Mouse (Mus musculus): ENCODE measurements around the gene Synpr.

Synpr gene

DNA sequence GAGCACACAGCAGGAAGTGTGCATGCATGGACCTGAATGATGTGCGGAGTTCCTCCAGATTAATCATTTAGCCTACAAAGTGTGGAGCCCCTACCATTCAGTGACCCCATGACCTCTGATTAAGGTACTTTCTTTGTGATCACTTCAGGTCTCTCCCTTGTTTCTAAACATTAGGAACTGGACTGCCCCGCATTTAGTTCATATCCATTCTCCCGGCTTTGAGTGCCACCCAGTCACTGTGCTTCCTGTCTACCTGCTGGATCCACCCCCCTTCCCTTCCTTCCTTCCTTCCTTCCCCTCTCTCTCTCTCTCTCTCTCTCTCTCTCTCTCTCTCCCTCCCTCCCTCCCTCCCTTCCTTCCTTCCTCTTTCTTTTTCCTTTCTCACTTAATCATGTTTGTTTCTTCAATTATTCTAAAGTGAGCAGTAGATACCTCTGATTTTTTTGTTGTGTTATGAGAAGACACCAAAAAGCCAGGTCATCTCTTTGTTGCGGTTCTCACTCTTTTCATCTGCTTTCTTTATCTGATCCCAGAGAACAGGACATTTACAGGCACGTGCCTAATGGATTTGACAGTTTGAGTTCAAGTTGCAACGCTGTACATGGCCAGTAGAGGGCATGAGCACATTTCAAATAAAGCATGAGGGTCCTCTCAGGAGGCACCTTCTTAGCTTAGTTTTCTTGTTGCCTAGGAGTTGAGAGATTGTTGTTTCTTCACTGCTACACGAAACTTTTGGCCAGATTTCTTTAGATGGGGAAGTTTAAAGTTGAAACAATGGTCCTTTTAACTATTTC, 71.2 kb downstream of the Synpr start:
- DNase-seq (ENCODE audit: low spot score) = no peak

DNA sequence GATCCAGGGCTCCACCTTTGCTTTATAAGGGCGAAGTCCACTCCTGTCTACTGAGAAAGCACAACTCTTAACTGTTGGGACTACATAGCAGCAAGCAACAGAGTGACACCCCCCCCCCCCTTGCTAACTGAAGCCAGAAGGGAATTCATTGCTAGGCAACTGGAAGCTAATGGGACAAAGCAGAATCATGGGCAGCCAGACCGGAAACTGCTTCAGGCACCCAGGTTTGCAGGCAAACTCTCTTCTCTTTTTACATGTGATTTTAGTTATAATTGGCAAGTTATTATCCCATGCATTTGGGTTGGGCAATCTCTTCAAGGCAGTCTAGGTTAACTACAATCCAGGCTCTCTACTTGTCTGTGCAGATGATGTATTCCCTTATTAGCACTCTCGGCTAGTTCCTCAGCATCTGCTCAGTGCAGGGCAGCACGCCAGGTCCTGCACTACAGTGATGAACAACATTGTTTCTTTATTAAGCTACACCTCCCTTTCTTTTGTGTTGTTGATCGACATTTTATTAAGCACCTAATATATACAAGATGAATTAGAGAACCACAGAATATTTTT, 72.6 kb downstream of the Synpr start:
- DNase-seq (ENCODE audit: low spot score) = no peak

DNA sequence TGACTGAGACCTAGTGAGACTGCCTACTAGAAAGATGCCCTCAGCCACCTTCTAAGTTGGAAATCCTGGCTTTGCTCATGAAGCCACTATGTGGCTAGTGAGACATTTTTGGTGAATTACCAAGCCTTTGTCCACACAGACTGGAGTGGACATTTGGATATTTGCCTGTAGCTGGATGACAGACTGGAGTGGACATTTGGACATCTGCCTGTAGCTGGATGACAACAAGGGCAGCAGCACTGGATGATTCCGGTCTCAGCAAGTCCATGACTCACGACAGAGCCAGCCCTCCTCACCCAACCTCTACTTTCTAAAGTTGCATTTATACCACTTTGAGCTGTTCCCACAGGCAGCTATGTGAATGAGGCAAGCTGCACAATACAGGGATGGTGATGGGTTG, 73.5 kb downstream of the Synpr start:
- no peak for DNase-seq (ENCODE audit: low spot score)

DNA sequence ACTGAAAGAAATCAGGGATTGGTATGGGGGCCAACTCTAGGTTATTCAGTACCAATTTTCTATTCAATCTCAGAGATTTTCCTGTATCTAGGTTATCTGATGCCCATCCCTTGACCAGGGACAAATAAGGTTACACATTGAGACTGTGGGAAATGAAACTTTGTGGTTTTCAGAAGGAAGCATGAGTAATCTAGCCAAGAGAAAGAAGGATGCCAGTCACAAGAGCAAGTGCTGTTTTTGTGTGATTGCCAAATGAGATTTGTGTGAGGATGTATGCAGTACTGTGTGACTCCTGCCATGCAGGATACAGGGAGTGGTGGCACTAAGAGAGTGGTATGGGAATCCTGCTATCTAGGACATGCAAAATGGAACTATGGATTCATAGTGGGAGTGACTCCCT, 76.6 kb downstream of the Synpr start:
- DNase-seq (ENCODE audit: low spot score) = no peak

DNA sequence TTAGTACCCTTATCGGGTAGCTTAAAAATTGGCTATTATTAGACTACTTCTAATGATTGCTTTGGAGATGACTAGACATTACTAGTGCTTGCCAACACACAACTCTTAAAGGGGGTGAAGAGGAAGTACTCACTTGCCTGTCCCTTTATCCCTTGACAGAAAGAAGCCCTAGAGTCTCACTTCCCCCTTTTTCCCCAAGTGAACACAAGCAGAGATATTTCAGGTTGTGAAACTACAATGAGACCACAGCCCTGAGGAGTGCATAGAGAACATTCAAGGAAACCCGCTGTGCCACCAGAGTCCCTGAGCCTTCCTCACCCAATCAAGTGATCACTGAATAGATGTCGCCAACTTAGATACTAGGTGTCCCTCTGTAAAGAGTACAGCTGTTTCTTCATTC, 77.1 kb downstream of the Synpr start:
- DNase-seq (ENCODE audit: low spot score) = no peak

DNA sequence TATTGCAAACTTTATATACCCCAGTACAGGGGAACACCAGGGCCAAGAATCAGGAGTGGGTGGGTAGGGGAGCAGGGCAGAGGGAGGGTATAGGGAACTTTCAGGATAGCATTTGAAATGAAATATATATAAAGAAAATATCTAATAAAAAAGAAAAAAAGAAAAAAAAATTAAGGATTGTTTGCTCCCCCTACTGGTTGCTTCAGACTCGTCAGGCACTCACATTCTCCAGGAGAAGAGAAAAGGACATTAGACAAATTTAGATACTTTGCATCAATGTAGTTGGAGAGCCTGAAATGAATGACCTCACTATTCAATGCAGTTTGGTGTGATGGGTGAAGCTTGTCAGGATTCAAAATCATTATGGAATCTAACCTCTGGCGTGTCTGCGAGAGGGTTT, 83.7 kb downstream of the Synpr start:
- no peak for DNase-seq (ENCODE audit: low spot score)

DNA sequence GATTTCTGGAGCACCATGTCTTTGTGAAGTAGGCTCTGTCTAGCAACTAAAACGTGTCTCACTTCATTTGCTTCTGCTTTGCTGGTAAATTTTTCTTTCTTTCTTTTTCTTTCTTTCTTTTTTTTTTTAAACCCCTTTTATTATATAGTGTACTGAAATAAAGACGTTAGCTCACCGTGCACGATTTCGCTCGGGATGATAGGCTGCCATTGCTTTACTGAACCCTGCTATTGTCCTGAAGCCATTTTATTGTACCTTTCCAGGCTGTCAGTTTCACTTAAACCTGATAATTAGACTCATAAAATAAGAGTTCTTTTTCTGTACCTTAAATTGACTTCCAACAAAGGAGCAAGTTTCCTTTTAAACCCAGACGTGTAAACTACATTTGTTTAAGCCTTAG, 104.5 kb downstream of the Synpr start:
- DNase-seq (ENCODE audit: low spot score) = no peak

DNA sequence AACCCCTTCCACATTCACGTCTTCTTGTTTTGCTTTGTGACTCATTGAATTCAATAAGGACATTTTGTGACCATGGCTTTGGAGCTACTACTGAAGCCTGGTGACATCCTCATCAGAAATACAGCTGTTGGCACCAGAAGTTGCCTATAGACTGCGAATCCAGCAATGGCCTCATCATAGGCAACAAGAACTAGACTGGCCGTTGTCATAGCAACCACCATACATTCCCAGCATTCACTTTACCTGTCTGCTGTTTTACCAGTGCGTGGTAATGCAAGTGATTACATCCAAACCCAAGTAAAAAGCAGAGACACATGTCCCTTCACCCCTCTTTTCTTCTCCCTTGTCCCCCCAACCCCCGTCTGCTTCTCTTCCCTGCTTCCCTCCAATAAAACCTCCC, 105.4 kb downstream of the Synpr start:
- DNase-seq (ENCODE audit: low spot score) = no peak

DNA sequence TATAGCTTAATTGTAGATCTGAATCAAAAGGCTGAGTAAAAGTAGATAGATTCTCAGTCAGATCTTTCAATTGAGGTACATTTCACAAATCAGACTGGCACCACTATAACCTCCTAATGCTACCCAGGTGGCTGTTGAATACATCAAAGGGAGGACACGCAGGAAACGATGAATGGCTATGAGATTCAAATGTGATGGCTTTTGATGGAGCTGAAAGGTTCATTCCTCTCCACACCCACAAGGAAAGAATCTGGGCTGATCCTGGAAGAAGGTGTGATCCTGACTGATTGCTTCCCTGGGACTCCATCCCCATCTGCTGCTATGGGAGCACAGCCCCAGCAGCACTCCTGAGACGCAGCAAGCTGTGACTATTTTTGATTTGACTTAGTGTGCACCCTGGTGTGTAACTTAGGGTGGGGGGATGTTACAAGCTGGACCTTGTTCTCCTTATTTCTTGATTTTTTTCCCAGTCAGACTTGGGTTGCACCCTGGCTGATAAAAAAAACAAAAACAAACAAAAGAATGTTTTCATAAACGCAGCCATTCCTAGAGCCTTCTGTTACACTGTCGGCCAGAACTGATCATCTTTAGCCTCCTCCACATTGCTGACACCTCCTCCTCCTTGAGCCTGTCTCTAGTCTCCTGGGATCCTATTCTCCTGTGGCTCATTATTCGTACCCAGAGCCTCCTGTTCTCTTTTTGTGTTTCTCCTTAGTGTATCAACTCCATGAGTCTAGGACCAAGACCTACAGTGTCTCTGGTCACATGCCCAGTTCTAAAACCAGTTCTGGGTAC, 114.8 kb downstream of the Synpr start:
- DNase-seq (ENCODE audit: low spot score) = no peak

DNA sequence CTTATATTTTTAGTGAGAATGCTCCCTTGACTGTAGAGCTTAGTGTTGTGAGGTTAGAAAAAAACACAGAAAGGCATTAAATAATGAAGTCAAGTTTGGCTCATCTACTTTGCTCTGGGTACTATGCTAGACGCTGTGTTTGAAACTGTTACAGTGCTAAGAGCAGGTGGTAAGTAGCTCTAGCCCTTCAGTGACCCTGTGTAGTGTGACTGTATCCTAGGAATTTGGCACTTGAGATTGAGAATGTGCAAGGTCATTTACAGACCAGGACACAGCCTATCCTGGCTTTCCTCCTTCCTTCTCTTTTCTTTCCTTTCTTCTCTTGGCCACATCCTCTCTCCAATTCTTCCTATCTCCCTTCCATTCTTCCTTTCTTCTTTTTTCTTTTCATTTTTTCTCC, 127.1 kb downstream of the Synpr start:
- DNase-seq (ENCODE audit: low spot score) = no peak

DNA sequence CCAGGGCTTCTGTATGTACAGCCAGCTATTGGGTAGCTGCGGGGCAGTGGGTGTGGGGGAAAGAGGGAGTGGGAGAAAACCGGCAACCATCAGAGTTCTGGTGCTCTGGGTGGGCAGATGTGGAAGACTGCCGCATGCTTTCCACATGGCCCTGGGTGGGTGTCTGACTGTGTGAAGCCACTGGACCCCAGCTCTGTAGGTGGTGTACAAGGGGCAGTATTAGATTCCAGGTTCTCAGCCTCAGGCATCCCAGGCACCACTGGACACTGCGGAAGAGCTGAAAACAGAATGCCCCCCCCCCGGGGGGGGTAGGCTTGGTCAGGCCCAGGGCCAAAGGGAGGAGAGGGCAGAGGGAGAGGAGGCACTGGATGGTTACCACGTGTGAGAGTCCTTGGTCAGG, 156.1 kb downstream of the Synpr start:
- no peak for DNase-seq (ENCODE audit: low spot score)

DNA sequence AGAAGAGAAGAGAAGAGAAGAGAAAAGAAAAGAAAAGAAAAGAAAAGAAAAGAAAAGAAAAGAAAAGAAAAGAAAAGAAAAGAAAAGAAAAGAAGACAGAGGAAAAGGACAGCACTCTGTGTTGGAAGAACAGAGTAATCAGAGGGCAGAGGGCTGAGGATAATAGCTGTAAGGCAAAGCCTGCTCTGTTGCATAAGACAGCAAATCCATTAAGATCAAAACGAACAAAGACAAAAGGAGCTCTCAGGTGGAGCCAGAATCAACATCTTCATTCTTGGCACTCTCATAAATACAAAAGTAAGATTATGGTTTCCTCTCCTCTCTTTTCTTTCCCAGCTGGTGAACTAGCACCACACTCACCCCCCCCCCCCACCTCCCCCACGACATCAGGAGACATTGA, 160.3 kb downstream of the Synpr start:
- no peak for DNase-seq (ENCODE audit: low spot score)

DNA sequence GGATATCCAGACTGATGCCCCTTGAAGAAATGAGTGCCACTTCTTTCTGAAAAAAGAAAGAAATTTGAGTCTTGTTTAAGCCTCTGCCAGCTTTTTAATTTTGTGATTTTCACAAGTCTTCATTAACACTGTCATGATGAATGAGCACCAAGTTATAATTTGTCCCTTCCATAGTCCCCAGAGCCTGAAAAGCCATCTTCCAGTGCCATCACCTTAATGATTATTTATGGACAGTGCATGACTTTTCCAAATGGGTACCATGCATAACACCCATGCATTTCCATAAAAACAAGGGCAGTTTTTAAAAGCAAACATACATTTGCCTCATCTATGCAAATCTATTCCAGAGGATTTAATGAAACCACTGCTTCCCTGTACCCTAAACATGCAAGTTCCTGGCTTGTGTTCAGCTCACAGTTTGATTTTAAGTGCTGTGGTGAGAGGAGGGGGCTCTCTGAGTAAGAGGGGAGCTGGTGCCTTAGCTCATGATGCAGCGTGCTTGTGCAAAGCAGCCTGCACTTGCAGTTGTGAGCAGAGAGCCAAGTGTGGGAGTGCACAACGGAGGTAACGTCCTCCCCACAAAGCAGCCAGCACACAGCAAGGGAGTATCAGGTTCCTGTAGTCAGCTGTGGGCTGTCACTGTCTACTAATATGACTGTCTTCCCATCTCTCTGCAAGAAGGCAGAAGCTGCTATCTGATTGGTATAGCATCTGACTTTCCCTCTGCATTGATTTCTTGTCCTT, 169.1 kb downstream of the Synpr start:
- no peak for DNase-seq (ENCODE audit: low spot score)

DNA sequence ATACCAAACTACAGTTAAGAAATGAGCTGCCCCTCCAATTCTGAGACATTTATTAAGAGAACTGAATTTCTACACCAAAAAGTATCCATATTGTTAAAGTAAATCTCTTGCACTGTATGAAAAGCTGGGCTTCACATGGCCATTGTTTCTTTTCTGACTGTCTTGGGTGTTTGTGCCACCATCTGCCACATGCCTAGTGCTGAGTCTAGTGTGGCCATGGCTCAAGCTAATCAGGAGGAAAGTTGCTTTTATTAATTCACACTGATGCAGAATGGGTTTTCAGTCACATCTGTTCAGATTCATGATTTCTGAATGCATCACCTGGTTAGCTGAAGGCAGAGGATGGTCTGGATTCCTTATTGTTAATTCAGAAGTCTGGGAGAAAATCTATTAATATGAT, 170.4 kb downstream of the Synpr start:
- no peak for DNase-seq (ENCODE audit: low spot score)

DNA sequence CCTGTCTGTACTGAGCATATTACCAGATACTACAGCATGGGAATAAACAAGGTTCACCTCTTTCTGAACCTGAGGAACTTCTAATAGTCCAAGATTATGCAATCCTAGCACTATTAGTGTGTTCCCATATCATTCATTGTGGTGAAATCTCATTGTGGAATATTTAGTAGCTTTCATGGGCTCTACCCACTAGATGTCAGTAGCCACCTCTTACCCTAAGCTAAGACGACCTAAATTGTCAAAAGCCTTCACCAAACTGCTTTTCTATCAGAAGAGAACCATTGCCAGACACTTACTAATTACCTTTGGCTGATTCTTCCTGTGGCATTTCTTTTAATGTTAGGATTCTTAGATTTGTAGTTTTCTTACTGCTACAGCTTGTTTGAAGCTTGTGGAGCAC, 174.8 kb downstream of the Synpr start:
- DNase-seq (ENCODE audit: low spot score) = no peak

DNA sequence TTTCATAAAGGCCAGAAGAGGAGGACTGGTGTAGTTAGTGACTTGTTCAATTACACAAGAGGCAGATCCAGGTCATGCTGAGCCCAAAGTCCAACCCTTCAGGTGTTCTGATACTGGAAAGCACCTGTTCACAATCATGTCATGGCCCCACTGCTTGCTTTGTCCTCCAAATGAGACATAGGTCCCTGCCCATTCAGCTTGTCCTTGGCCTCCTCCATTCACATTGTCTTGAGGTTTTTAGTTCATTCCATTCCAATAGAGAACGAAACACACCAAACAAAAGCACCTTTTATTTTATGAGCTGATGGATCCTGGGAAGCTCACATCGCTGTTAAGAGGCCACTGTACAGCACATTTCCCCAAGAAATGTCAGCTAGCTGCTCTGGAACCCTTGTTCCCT, 184.6 kb downstream of the Synpr start:
- DNase-seq (ENCODE audit: low spot score) = no peak

DNA sequence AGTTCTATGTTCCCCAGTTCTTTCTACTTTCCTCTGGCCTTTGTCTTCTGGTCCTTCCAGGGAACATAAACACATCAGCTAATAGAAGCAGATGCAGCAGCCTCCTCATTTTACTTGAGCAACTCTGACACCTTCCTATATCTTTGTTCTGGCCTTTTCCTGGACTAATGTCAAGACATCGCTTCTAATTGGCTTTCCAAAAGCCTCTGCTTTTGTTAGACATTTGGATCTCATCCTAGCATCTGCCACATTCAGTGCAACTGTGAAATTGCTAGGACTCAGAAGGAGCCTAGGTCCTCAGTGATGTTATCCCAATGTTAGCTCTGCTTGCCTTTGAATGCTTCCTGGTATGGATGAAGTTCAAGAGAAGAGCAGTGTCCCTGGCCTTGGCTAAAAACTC, 193.2 kb downstream of the Synpr start:
- DNase-seq (ENCODE audit: low spot score) = no peak

DNA sequence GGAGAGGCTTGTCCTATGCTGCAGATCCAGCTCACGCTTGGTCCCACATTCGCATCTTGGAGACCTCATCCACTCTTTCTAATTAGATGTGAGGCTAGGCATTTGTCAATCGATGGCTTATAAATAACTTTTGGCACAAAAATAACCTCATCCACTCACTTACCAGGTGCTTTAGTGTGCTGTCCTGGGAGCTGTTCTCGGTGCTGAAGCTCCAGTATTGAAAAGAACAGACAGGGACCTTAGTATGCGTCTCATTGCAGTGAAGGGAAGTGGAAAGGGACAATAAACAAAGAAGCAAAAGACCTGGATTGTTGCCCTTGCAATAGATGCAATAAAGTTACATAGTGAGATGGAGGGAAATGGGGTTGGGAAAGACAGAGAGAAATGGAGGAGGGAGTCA, 220.8 kb downstream of the Synpr start:
- no peak for DNase-seq (ENCODE audit: low spot score)

DNA sequence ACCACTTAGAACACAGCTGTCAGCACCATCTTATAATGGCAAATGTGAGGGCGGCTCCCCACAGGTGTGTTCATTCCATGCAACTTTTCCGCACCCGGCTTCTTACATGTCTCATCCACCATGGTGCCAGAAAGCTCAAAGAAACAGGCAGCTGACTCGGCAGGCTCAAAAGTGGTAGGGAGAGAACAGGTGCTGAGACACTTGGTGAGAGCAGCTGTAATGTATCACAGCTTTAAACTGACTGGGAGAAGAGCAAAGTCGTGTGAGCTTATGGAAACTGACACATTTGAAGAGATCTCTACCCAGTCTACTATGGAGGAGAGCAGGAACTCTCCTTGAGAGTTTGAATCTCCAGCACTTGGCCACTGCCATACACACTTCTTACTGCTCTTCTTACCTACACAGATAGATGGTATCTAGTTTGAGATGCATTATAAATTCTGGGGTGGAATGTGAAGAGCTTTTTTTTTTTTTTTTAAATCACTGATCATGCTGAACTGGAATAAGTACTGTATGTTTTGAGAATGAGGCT, 234.1 kb downstream of the Synpr start:
- no peak for DNase-seq (ENCODE audit: low spot score)

DNA sequence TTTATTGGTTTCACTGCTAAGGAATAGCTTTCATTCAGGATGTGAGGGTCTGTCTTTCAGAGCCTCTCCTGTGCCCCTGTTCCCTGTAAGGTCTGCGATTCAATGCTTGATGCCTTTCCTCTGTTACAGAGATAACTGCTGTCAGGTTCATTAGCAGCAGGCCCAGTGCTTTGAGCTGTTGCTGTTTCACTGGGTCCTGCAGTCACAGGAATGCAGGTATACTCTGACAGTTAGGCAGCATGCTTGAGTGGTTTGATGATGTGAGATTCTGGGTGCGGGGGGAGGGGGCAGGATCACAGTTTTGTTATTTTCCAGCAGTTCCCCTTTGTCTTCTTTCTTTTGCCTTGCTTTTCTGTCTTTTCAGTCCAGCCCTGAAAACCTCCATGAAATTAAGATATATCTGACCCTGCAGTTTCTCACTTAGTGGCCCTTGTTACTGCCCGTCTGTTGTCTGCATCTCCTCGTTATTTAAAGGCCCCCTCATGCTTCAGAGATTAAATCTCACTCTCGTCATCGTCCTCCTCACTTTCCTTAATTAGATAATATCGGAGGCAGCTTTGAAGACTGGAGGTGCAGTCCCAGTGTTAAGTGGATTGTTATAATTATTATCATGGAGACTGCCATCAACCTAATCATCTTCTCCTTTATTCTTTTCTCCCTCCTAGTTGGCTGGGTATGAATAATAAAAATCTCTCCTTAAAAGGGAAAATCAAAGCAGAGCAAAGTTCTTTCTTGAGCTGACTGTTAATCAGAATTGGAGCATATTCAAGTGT, 234.8 kb downstream of the Synpr start:
- DNase-seq (ENCODE audit: low spot score) = no peak

DNA sequence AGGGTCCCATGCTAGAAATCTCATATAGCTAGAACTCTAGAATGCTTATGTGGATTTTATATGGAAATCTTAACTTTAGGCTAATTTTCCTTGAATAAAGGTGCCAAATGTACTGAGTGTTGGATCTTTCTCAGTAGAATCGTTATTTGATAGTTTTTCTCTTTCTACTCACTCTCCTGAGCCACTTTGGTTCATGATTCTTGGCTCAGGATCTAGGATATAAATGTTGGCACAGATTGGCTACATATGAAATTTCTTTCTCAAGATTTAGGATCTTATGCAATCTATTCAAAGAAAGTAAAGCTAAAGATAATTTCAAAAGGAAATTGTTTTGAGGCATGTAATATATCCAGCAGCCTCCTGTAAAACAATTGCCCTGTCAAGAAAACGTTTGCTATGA, 263.2 kb downstream of the Synpr start:
- DNase-seq (ENCODE audit: low spot score) = no peak

DNA sequence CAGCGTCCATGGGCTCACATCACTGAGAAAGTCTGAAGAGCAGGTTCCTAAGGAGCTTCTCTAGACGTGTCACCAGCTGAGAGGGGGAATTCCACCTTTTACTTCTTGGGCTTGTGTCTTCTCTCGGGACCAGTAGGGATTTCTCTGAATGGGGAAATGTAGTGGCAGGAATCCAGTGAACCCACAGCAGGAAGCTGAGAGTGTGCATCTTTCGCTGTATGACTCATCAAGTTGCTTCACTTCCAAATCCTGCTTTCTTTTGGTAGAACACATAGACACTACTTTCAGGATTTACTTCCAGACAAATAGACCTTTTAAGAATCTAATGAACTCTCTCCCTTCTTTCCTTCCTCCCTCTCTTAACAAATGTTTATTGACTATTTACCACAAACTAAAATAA, 266.6 kb downstream of the Synpr start:
- DNase-seq (ENCODE audit: low spot score) = no peak

All from ovary, adult 18-20 months (tissue).